Comparison of ENCODE assay signal across 10 mouse cellular contexts in the genomic region with DNA sequence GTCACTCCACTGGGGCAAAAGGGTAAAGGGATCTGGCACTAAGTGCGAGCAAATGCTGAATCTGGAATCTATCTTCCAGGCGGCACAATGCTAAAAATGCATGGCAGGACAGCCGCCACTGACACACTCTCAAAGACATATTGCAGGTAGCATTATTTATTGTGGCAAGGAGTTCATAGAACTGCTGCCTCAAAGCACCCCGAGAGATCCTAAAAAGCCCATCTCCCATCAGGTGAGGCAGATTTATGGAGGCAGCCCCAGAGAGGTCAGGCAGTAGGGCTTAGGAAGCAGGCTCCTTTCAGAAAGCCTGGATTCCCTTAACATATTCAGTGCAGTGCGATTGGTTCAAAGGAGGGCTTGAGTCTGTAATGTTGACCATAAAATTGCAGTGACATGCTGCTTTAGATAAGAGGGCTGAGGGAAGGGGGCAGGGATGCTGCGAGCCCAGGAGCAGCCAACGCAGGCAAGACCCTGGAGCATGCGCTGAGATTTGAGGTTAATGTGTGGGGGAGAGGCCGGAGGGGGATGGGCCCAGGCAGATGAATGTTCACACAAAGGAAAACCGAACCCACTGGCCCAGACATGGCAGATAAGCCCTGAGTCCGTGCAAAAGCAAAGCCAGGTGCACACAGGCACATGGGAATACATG.
DNase-seq lines count a peak whose midpoint lies in the region; ATAC-seq lines count a peak whose summit lies in the region.
"Had no signal": no experiment of that assay in that cellular context is flagged by ENCODE, and none has a peak within 500 bp of the region (broad histone marks: within the 10 kb centered on the region; RNA-seq: fewer than 3 reads in every experiment).

No protein-coding gene starts in this region.

- no peak overlapping the region for H3K4me2 ChIP-seq in heart, embryonic 12.5 days
- H3K4me2 ChIP-seq in hindbrain, embryonic 11.5 days (replicated peaks; ENCODE audit: low read depth, low read length): no peak overlapping the region
- no peak overlapping the region for H3K4me2 ChIP-seq in midbrain, embryonic 15.5 days

- WGBS in heart, embryonic 12.5 days: 39% methylated on average over 11 of the region's 11 CpGs
- WGBS in hindbrain, embryonic 11.5 days: 42% methylated on average over 11 of the region's 11 CpGs
- WGBS in midbrain, embryonic 15.5 days: 16% methylated on average over 11 of the region's 11 CpGs

- ATAC-seq in heart, embryonic 12.5 days (ENCODE audit: insufficient number of reproducible peaks, low FRiP score): 0 out of 2 replicates have a peak, but pooled peaks have one; percentile 22
- ATAC-seq in hindbrain, embryonic 11.5 days (ENCODE audit: low FRiP score): peak; percentile 93
- ATAC-seq in midbrain, embryonic 15.5 days (replicated peaks): peak; percentile 96

- H3K27me3 ChIP-seq in heart, embryonic 12.5 days (replicated peaks): no peaks in the 10 kb centered on the region
- no peaks in the 10 kb centered on the region for H3K27me3 ChIP-seq in hindbrain, embryonic 11.5 days (ENCODE audit: control insufficient read depth, insufficient read depth, low read length)
- H3K27me3 ChIP-seq in midbrain, embryonic 15.5 days (replicated peaks): no peaks in the 10 kb centered on the region

- H3K36me3 ChIP-seq in heart, embryonic 12.5 days: no peaks in the 10 kb centered on the region
- no peaks in the 10 kb centered on the region for H3K36me3 ChIP-seq in hindbrain, embryonic 11.5 days (ENCODE audit: control insufficient read depth, insufficient read depth, low read length)
- no peaks in the 10 kb centered on the region for H3K36me3 ChIP-seq in midbrain, embryonic 15.5 days (replicated peaks)

- H3K9me3 ChIP-seq in heart, embryonic 12.5 days (replicated peaks): no peaks in the 10 kb centered on the region
- H3K9me3 ChIP-seq in hindbrain, embryonic 11.5 days (ENCODE audit: control insufficient read depth, low read length): no peaks in the 10 kb centered on the region
- H3K9me3 ChIP-seq in midbrain, embryonic 15.5 days: no peaks in the 10 kb centered on the region

- H3K27ac ChIP-seq in heart, embryonic 12.5 days (ENCODE audit: poor library complexity, severe bottlenecking): no peak overlapping the region
- H3K27ac ChIP-seq in hindbrain, embryonic 11.5 days (ENCODE audit: low read depth, low read length): peak overlapping the region; percentile 89
- H3K27ac ChIP-seq in midbrain, embryonic 15.5 days: peak overlapping the region; percentile 95
- H3K27ac ChIP-seq: left cerebral cortex, adult 2 months had no signal

- H3K4me3 ChIP-seq in heart, embryonic 12.5 days: no peak overlapping the region
- no peak overlapping the region for H3K4me3 ChIP-seq in hindbrain, embryonic 11.5 days (ENCODE audit: low read depth, low read length)
- no peak overlapping the region for H3K4me3 ChIP-seq in midbrain, embryonic 15.5 days
- H3K4me3 ChIP-seq: left cerebral cortex, adult 2 months had no signal

- no peak overlapping the region for H3K9ac ChIP-seq in heart, embryonic 12.5 days
- H3K9ac ChIP-seq in hindbrain, embryonic 11.5 days (ENCODE audit: low read depth, low read length): peak overlapping the region; percentile 40; the same call in 1 of the 2 replicates
- peak overlapping the region; percentile 30; the same call in 1 of the 2 replicates for H3K9ac ChIP-seq in midbrain, embryonic 15.5 days

- DNase-seq in heart, adult 8-10 months (ENCODE audit: low spot score): no peak
- peak; percentile 85 for DNase-seq in embryo, embryonic 10.5 days (ENCODE audit: low spot score)
- DNase-seq in hindbrain, embryonic 11.5 days (ENCODE audit: low spot score): peak; percentile 75
- no peak for DNase-seq in gastrocnemius, adult 18-20 months (ENCODE audit: low spot score)
- no peak for DNase-seq in c-Kit-positive CD71-positive TER-119-positive erythroid progenitor cells, embryonic 14.5 days (ENCODE audit: low spot score)
- DNase-seq in adrenal gland, adult 2 months: no peak
- DNase-seq: spleen, adult 18-20 months had no signal

- H3K4me1 ChIP-seq in heart, embryonic 12.5 days (replicated peaks): peaks cover 23% of the 10 kb centered on the region
- H3K4me1 ChIP-seq in hindbrain, embryonic 11.5 days (replicated peaks; ENCODE audit: control insufficient read depth, insufficient read depth, low read length): no peaks in the 10 kb centered on the region
- peaks cover 29% of the 10 kb centered on the region for H3K4me1 ChIP-seq in midbrain, embryonic 15.5 days

Comparison
In these comparisons a context has a peak if more than half of its experiments do, and no peak if none do; other contexts are left out.
1. ATAC-seq: peak in every context shown above with its lines; median percentile 96 in midbrain, embryonic 15.5 days; 93 in hindbrain, embryonic 11.5 days; 22 in heart, embryonic 12.5 days.
2. DNase-seq: peak in embryo, embryonic 10.5 days (single experiment) and hindbrain, embryonic 11.5 days (single experiment); none in heart, adult 8-10 months (single experiment), gastrocnemius, adult 18-20 months (single experiment), c-Kit-positive CD71-positive TER-119-positive erythroid progenitor cells, embryonic 14.5 days (single experiment) and adrenal gland, adult 2 months (single experiment).